8 mouse cellular contexts compared by ENCODE assay signal in genomic region chr14:118088437-118089207, GRCm38 (mm10). TPM values are rescaled to one million over a fixed set of nuclear protein-coding genes. Genes with fewer than 3 reads are reported as not detected.
DNase-seq lines count a peak whose midpoint lies in the region; ATAC-seq and TF ChIP-seq lines count a peak whose summit lies in the region.

No protein-coding gene starts in this region.

- peak overlapping the region; percentile 68 for H3K4me2 ChIP-seq in lung, embryonic 14.5 days

- no peak for TF ChIP-seq CTCF in lung, embryonic 14.5 days (IDR thresholded peaks at IDR 0.05; ENCODE audit: low read depth)

- intact Hi-C loops in left cerebral cortex, postnatal 25 days (cut with DNase I) = loop anchor here (1.0 kb wide), 1 partner anchor 44 kb away; the partner anchor contains the start of gene Tgds

- H3K4me3 ChIP-seq in embryonic facial prominence, embryonic 10.5 days = peak overlapping the region; percentile 82
- peak overlapping the region; percentile 68 for H3K4me3 ChIP-seq in lung, embryonic 14.5 days (ENCODE audit: low read depth, low read length)

- no peaks in the 10 kb centered on the region for H3K9me3 ChIP-seq in embryonic facial prominence, embryonic 10.5 days
- H3K9me3 ChIP-seq in lung, embryonic 14.5 days (ENCODE audit: low read depth, low read length) = no peaks in the 10 kb centered on the region

- H3K36me3 ChIP-seq in embryonic facial prominence, embryonic 10.5 days (replicated peaks) = no peaks in the 10 kb centered on the region
- H3K36me3 ChIP-seq in lung, embryonic 14.5 days (ENCODE audit: insufficient read depth) = no peaks in the 10 kb centered on the region

- 13% methylated on average over 22 of the region's 22 CpGs for WGBS in embryonic facial prominence, embryonic 10.5 days
- 9% methylated on average over 22 of the region's 22 CpGs for WGBS in lung, embryonic 14.5 days

- peak overlapping the region; percentile 62 for H3K9ac ChIP-seq in lung, embryonic 14.5 days

- peak; percentile 58 to 65 for DNase-seq in lung, adult 18-20 months
- DNase-seq in lung, postnatal 4 days = no peak
- no peak for DNase-seq in embryonic facial prominence, embryonic 10.5 days (ENCODE audit: low spot score)
- DNase-seq in lung, embryonic 14.5 days = peak; percentile 48
- DNase-seq in retina, postnatal 1 day = peak; percentile 59
- no peak for DNase-seq in left cerebral cortex, postnatal 25 days (ENCODE audit: low spot score in 2 of 2)
- DNase-seq in adrenal gland, postnatal 4 days (ENCODE audit: low spot score in 2 of 2) = no peak

- H3K27ac ChIP-seq in embryonic facial prominence, embryonic 10.5 days (replicated peaks) = peak overlapping the region; percentile 75
- H3K27ac ChIP-seq in lung, embryonic 14.5 days (ENCODE audit: low read depth) = peak overlapping the region; percentile 83; the same call in 1 of the 2 replicates

- ATAC-seq in hematopoietic stem cell, adult 5-6 weeks (replicated peaks in 1 of 2; ENCODE audit: insufficient read depth in 1 of 2, low FRiP score in 2 of 2, low TSS enrichment in 1 of 2, low read depth in 1 of 2, poor library complexity in 2 of 2, severe bottlenecking in 2 of 2) = peak; percentile 68 to 79
- ATAC-seq in lung, embryonic 14.5 days (ENCODE audit: insufficient read depth) = peak; percentile 49; the same call in 1 of the 2 replicates

- peaks cover 24% of the 10 kb centered on the region for H3K4me1 ChIP-seq in embryonic facial prominence, embryonic 10.5 days
- H3K4me1 ChIP-seq in lung, embryonic 14.5 days (ENCODE audit: insufficient read depth) = no peaks in the 10 kb centered on the region

- peaks cover 42% of the 10 kb centered on the region; the same call in 1 of the 2 replicates for H3K27me3 ChIP-seq in embryonic facial prominence, embryonic 10.5 days (replicated peaks; ENCODE audit: low read depth, poor library complexity, severe bottlenecking)
- H3K27me3 ChIP-seq in lung, embryonic 14.5 days (ENCODE audit: insufficient read depth, low read length) = no peaks in the 10 kb centered on the region

RNA-seq across cellular contexts. Expression of gene Dct, which starts 36.6 kb away (rescaled TPM):
- polyA plus RNA-seq in embryonic facial prominence, embryonic 10.5 days (2016; fragmentation: Nextera tagmentation; extraction: Ambion mirVana) = 4.3 and 5.7 TPM in 2 replicates
- total RNA-seq in hematopoietic stem cell, adult 5-6 weeks (2017) = 0.20 TPM in 1 of 2 replicates, not detected in the other
- polyA plus RNA-seq in lung, embryonic 14.5 days (2014; fragmentation: Nextera tagmentation; extraction: Ambion mirVana) = 1.1 and 1.2 TPM in 2 replicates
- total RNA-seq in left cerebral cortex, postnatal 25 days (2021) = 1 to 10 TPM in 1 of 2 experiments, under 1 TPM in 1; 0.66 to 1.5 TPM
- total RNA-seq in adrenal gland, postnatal 4 days (2021) = under 1 TPM in 1 of 2 experiments, not detected in 1; 0.11 TPM

RNA-seq across cellular contexts. Expression of gene Tgds, which starts 43.9 kb away (rescaled TPM):
- polyA plus RNA-seq in embryonic facial prominence, embryonic 10.5 days (2016; fragmentation: Nextera tagmentation; extraction: Ambion mirVana) = 32.3 and 32.8 TPM in 2 replicates
- 25.0 and 27.0 TPM in 2 replicates for total RNA-seq in hematopoietic stem cell, adult 5-6 weeks (2017)
- 32.6 and 33.0 TPM in 2 replicates for polyA plus RNA-seq in lung, embryonic 14.5 days (2014; fragmentation: Nextera tagmentation; extraction: Ambion mirVana)
- total RNA-seq in left cerebral cortex, postnatal 25 days (2021) = 1 to 10 TPM; 6.6 to 9.4 TPM
- total RNA-seq in adrenal gland, postnatal 4 days (2021) = 10 to 100 TPM; 28.6 to 31.1 TPM

RNA-seq across cellular contexts. Expression of gene Gpr180, which starts 48.3 kb away (rescaled TPM):
- polyA plus RNA-seq in embryonic facial prominence, embryonic 10.5 days (2016; fragmentation: Nextera tagmentation; extraction: Ambion mirVana) = 40.9 and 44.6 TPM in 2 replicates
- 10.4 and 10.8 TPM in 2 replicates for total RNA-seq in hematopoietic stem cell, adult 5-6 weeks (2017)
- 64.2 and 66.8 TPM in 2 replicates for polyA plus RNA-seq in lung, embryonic 14.5 days (2014; fragmentation: Nextera tagmentation; extraction: Ambion mirVana)
- total RNA-seq in left cerebral cortex, postnatal 25 days (2021) = 10 to 100 TPM; 31.5 to 32.2 TPM
- 10 to 100 TPM; 30.7 to 31.3 TPM for total RNA-seq in adrenal gland, postnatal 4 days (2021)

Comparison
In these comparisons a context has a peak if more than half of its experiments do, and no peak if none do; other contexts are left out.
1. DNase-seq: peak in lung, adult 18-20 months (2 of 2), lung, embryonic 14.5 days (single experiment) and retina, postnatal 1 day (single experiment); none in lung, postnatal 4 days (0 of 2), embryonic facial prominence, embryonic 10.5 days (single experiment), left cerebral cortex, postnatal 25 days (0 of 2) and adrenal gland, postnatal 4 days (0 of 2).